Mouse (Mus musculus): ENCODE data around the gene Pfkp.

DNA sequence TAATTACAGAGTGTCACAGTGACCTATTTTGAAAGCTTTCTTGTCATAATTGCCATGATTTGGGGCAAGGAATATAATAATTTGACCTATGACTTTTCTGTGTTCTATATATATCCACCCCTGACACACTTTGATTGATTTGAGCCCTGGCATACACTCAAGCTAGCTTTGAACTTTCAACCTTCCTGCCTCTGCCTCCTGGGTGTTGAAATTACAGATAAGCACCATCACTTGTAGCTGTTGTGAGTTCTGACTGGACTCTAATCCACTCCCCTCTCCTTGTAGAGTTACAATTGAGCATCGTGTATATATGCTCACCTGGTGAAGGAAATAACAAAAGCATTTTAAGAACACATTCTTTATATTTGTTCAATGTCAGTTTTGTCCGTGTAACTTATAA lies 86.2 kb downstream of the Pfkp start:
- no peak for TF ChIP-seq POLR2A (IDR thresholded peaks at IDR 0.05; ENCODE audit: low read depth, low read length)
- TF ChIP-seq CTCF (IDR thresholded peaks at IDR 0.05; ENCODE audit: extremely low read depth, insufficient read depth, insufficient read length, insufficient replicate concordance) = no peak

All from spleen, adult 2 months (tissue).